ENCODE assay signal across 9 mouse cellular contexts in genomic region chr5:139797473-139798167, GRCm38 (mm10). TPM values are rescaled to one million over a fixed set of nuclear protein-coding genes. Genes with fewer than 3 reads are reported as not detected.
DNase-seq lines count a peak whose midpoint lies in the region; ATAC-seq and TF ChIP-seq lines count a peak whose summit lies in the region.
"Had no signal": no experiment of that assay in that cellular context is flagged by ENCODE, and none has a peak within 500 bp of the region (broad histone marks: within the 10 kb centered on the region; RNA-seq: fewer than 3 reads in every experiment).

No protein-coding gene starts in this region.

- ATAC-seq in lung, embryonic 15.5 days (ENCODE audit: borderline replicate concordance, extremely low read depth, low FRiP score, low TSS enrichment) = peak; percentile 69

- TF ChIP-seq RAD21 in MEL (IDR thresholded peaks at IDR 0.05; ENCODE audit: low read depth, low read length) = no peak

- no peak for TF ChIP-seq EP300 in MEL (IDR thresholded peaks at IDR 0.05; ENCODE audit: low read depth in 1 of 2, low read length in 2 of 2)

- no peak overlapping the region for H3K27ac ChIP-seq in MEL (ENCODE audit: control insufficient read depth, low read depth, low read length)
- peak overlapping the region; percentile 88 for H3K27ac ChIP-seq in hindbrain, embryonic 10.5 days
- H3K27ac ChIP-seq in lung, embryonic 15.5 days = peak overlapping the region; percentile 89

- H3K9me3 ChIP-seq in MEL (replicated peaks; ENCODE audit: insufficient read depth, low read length) = no peaks in the 10 kb centered on the region
- H3K9me3 ChIP-seq in hindbrain, embryonic 10.5 days = no peaks in the 10 kb centered on the region
- no peaks in the 10 kb centered on the region for H3K9me3 ChIP-seq in lung, embryonic 15.5 days

- peaks cover 55% of the 10 kb centered on the region for H3K79me2 ChIP-seq in MEL (ENCODE audit: control insufficient read depth, insufficient read depth, low read length, poor library complexity)

- peak overlapping the region; percentile 46 for H3K4me2 ChIP-seq in lung, embryonic 15.5 days

- peaks cover 0 to 10% of the 10 kb centered on the region in 2 experiments; a peak in 3 of 4 replicates for H3K36me3 ChIP-seq in MEL (ENCODE audit: control insufficient read depth in 1 of 2, insufficient read depth in 2 of 2, low read length in 2 of 2)
- H3K36me3 ChIP-seq in hindbrain, embryonic 10.5 days = peaks cover 28% of the 10 kb centered on the region
- peaks cover 21% of the 10 kb centered on the region for H3K36me3 ChIP-seq in lung, embryonic 15.5 days

- TF ChIP-seq CTCF in MEL (IDR thresholded peaks at IDR 0.05 in 2 of 3, conservative IDR thresholded peaks at IDR 0.05 in 1 of 3; ENCODE audit: control insufficient read depth in 1 of 3, insufficient read depth in 1 of 3, low read depth in 2 of 3, low read length in 3 of 3, poor library complexity in 1 of 3, severe bottlenecking in 1 of 3) = no peak

- no peak for TF ChIP-seq POLR2A in MEL (IDR thresholded peaks at IDR 0.05; ENCODE audit: control insufficient read depth in 1 of 2, insufficient read depth in 1 of 2, low read depth in 1 of 2, low read length in 2 of 2, poor library complexity in 1 of 2)

- no peak overlapping the region for H3K9ac ChIP-seq in MEL (ENCODE audit: control insufficient read depth, low read depth, low read length, poor library complexity, severe bottlenecking)
- H3K9ac ChIP-seq in lung, embryonic 15.5 days = peak overlapping the region; percentile 15; the same call in 1 of the 2 replicates

- no peaks in the 10 kb centered on the region for H3K27me3 ChIP-seq in MEL (ENCODE audit: control insufficient read depth in 1 of 2, insufficient read depth in 2 of 2, low read length in 2 of 2)
- peaks cover 68% of the 10 kb centered on the region for H3K27me3 ChIP-seq in hindbrain, embryonic 10.5 days (ENCODE audit: insufficient read depth, poor library complexity, severe bottlenecking)
- no peaks in the 10 kb centered on the region for H3K27me3 ChIP-seq in lung, embryonic 15.5 days

- no peak overlapping the region for H3K4me3 ChIP-seq in MEL (ENCODE audit: control insufficient read depth in 1 of 2, insufficient read depth in 1 of 2, low read depth in 2 of 2, low read length in 2 of 2)
- H3K4me3 ChIP-seq in hindbrain, embryonic 10.5 days = peak overlapping the region; percentile 44
- peak overlapping the region; percentile 8; the same call in 1 of the 2 replicates for H3K4me3 ChIP-seq in lung, embryonic 15.5 days

- peak; percentile 26 for DNase-seq in MEL (ENCODE audit: low read depth, low spot score)
- peak; percentile 58 for DNase-seq in cerebellum, adult 9-10 months
- DNase-seq in frontal cortex, adult 2 months (ENCODE audit: extremely low spot score in 1 of 2, low spot score in 1 of 2) = peak; percentile 58 to 84
- DNase-seq in hindbrain, embryonic 10.5 days (ENCODE audit: low spot score) = peak; percentile 89
- DNase-seq in layer of hippocampus, adult 9-11 months = peak; percentile 84
- DNase-seq in retina, embryonic 14.5 days (ENCODE audit: low spot score) = peak; percentile 92
- DNase-seq in thymus, postnatal 14 days = no peak

- H3K4me1 ChIP-seq in MEL (ENCODE audit: control insufficient read depth in 1 of 2, insufficient read depth in 2 of 2, low read length in 2 of 2) = peaks cover 7 to 25% of the 10 kb centered on the region in 2 experiments
- H3K4me1 ChIP-seq in hindbrain, embryonic 10.5 days (replicated peaks) = peaks cover 71% of the 10 kb centered on the region
- H3K4me1 ChIP-seq in lung, embryonic 15.5 days = peaks cover 65% of the 10 kb centered on the region

- 21% methylated on average over 11 of the region's 11 CpGs for WGBS in hindbrain, embryonic 10.5 days
- 20% methylated on average over 11 of the region's 11 CpGs for WGBS in lung, embryonic 15.5 days

TF ChIP-seq in MEL, 35 proteins besides CTCF, POLR2A, EP300 and RAD21:
- no peak for TF ChIP-seq E2F4 (IDR thresholded peaks at IDR 0.05; ENCODE audit: borderline replicate concordance, low read depth, low read length)
- no peak for TF ChIP-seq TBP (IDR thresholded peaks at IDR 0.05; ENCODE audit: low read depth, low read length)
- no peak for TF ChIP-seq MYC (IDR thresholded peaks at IDR 0.05; ENCODE audit: low read depth, low read length)
- TF ChIP-seq GATA1 (IDR thresholded peaks at IDR 0.05; ENCODE audit: low read depth, low read length) = peak; percentile 50
- no peak for TF ChIP-seq ZC3H11A (IDR thresholded peaks at IDR 0.05; ENCODE audit: low read depth, low read length)
- no peak for TF ChIP-seq ZMIZ1 (IDR thresholded peaks at IDR 0.05; ENCODE audit: low read depth, low read length)
- 0 out of 2 replicates have a peak, but pooled peaks have one; percentile 24 for TF ChIP-seq SIN3A (IDR thresholded peaks at IDR 0.05; ENCODE audit: low read length)

RNA-seq across cellular contexts. Expression of gene Mafk, which starts 6.3 kb away (rescaled TPM):
- total RNA-seq in MEL (2012; rRNA removed) = 43.6 and 62.1 TPM in 2 replicates
- polyA plus RNA-seq in MEL (2012; ENCODE audit: insufficient read depth in 1 of 2, insufficient read length in 2 of 2, low read depth in 1 of 2, low replicate concordance in 2 of 2, missing spikeins in 1 of 2) = 10 to 100 TPM in 1 of 2 experiments, not detected in 1; 56.5 TPM
- 6.9 and 7.3 TPM in 2 replicates for polyA plus RNA-seq in frontal cortex, adult 2 months (2012; rRNA removed)
- 9.9 and 10.1 TPM in 2 replicates for polyA plus RNA-seq in hindbrain, embryonic 10.5 days (2016; fragmentation: Nextera tagmentation; extraction: Ambion mirVana)
- 14.1 and 15.3 TPM in 2 replicates for polyA plus RNA-seq in lung, embryonic 15.5 days (2015; fragmentation: Nextera tagmentation; extraction: Ambion mirVana)

RNA-seq across cellular contexts. Expression of gene Tmem184a, which starts 22.1 kb away (rescaled TPM):
- 0.07 and 0.27 TPM in 2 replicates for total RNA-seq in MEL (2012; rRNA removed)
- polyA plus RNA-seq in MEL (2012; ENCODE audit: insufficient read depth in 1 of 2, insufficient read length in 2 of 2, low read depth in 1 of 2, low replicate concordance in 2 of 2, missing spikeins in 1 of 2) = under 1 TPM in 1 of 2 experiments, not detected in 1; 0.10 TPM
- polyA plus RNA-seq in frontal cortex, adult 2 months (2012; rRNA removed) = 0.10 and 0.34 TPM in 2 replicates
- 1.5 and 1.8 TPM in 2 replicates for polyA plus RNA-seq in hindbrain, embryonic 10.5 days (2016; fragmentation: Nextera tagmentation; extraction: Ambion mirVana)
- polyA plus RNA-seq in lung, embryonic 15.5 days (2015; fragmentation: Nextera tagmentation; extraction: Ambion mirVana) = 12.5 and 13.2 TPM in 2 replicates

RNA-seq across cellular contexts. Expression of gene Ints1, which starts 22.1 kb away (rescaled TPM):
- 77.9 and 82.5 TPM in 2 replicates for total RNA-seq in MEL (2012; rRNA removed)
- polyA plus RNA-seq in MEL (2012; ENCODE audit: insufficient read depth in 1 of 2, insufficient read length in 2 of 2, low read depth in 1 of 2, low replicate concordance in 2 of 2, missing spikeins in 1 of 2) = 10 to 100 TPM in 1 of 2 experiments, not detected in 1; 89.2 TPM
- 70.4 and 73.5 TPM in 2 replicates for polyA plus RNA-seq in frontal cortex, adult 2 months (2012; rRNA removed)
- polyA plus RNA-seq in hindbrain, embryonic 10.5 days (2016; fragmentation: Nextera tagmentation; extraction: Ambion mirVana) = 34.8 and 39.0 TPM in 2 replicates
- polyA plus RNA-seq in lung, embryonic 15.5 days (2015; fragmentation: Nextera tagmentation; extraction: Ambion mirVana) = 22.8 and 24.7 TPM in 2 replicates

RNA-seq across cellular contexts. Expression of gene Gm26938, which starts 28.6 kb away (rescaled TPM):
- not detected in 2 replicates for total RNA-seq in MEL (2012; rRNA removed)
- under 1 TPM in 1 of 2 experiments, not detected in 1; 0.11 TPM for polyA plus RNA-seq in MEL (2012; ENCODE audit: insufficient read depth in 1 of 2, insufficient read length in 2 of 2, low read depth in 1 of 2, low replicate concordance in 2 of 2, missing spikeins in 1 of 2)
- not detected in 2 replicates for polyA plus RNA-seq in frontal cortex, adult 2 months (2012; rRNA removed)
- not detected in 2 replicates for polyA plus RNA-seq in hindbrain, embryonic 10.5 days (2016; fragmentation: Nextera tagmentation; extraction: Ambion mirVana)
- not detected in 2 replicates for polyA plus RNA-seq in lung, embryonic 15.5 days (2015; fragmentation: Nextera tagmentation; extraction: Ambion mirVana)
- total RNA-seq: ES-E14 had no signal

RNA-seq across cellular contexts. Expression of gene Psmg3, which starts 29.1 kb away (rescaled TPM):
- total RNA-seq in MEL (2012; rRNA removed) = 70.0 and 75.4 TPM in 2 replicates
- polyA plus RNA-seq in MEL (2012; ENCODE audit: insufficient read depth in 1 of 2, insufficient read length in 2 of 2, low read depth in 1 of 2, low replicate concordance in 2 of 2, missing spikeins in 1 of 2) = 10 to 100 TPM in 1 of 2 experiments, not detected in 1; 81.9 TPM
- polyA plus RNA-seq in frontal cortex, adult 2 months (2012; rRNA removed) = 29.9 and 32.5 TPM in 2 replicates
- 97.5 and 97.7 TPM in 2 replicates for polyA plus RNA-seq in hindbrain, embryonic 10.5 days (2016; fragmentation: Nextera tagmentation; extraction: Ambion mirVana)
- 73.9 and 76.8 TPM in 2 replicates for polyA plus RNA-seq in lung, embryonic 15.5 days (2015; fragmentation: Nextera tagmentation; extraction: Ambion mirVana)

Comparison
In these comparisons a context has a peak if more than half of its experiments do, and no peak if none do; other contexts are left out.
1. H3K4me3 ChIP-seq: peak in hindbrain, embryonic 10.5 days (single experiment) and lung, embryonic 15.5 days (single experiment); none in MEL (0 of 2).